Mouse (Mus musculus) embryonic fibroblast, embryonic 13.5 days (primary cell): ENCODE measurements around the gene Camta1.

ENCODE experiments used
- CTCF ChIP-seq: IDR thresholded peaks from 2 replicates; pipeline ENCODE4 v1.5.1; 2011; ENCODE audit warnings: mild to moderate bottlenecking, control low read depth, low read length, moderate library complexity, borderline replicate concordance; ENCODE audit not compliant: insufficient read depth
- POLR2A ChIP-seq: IDR thresholded peaks from 2 replicates; pipeline ENCODE4 v1.6.1; 2011; ENCODE audit warnings: low read depth, mild to moderate bottlenecking, control low read depth, low read length, moderate library complexity

DNA sequence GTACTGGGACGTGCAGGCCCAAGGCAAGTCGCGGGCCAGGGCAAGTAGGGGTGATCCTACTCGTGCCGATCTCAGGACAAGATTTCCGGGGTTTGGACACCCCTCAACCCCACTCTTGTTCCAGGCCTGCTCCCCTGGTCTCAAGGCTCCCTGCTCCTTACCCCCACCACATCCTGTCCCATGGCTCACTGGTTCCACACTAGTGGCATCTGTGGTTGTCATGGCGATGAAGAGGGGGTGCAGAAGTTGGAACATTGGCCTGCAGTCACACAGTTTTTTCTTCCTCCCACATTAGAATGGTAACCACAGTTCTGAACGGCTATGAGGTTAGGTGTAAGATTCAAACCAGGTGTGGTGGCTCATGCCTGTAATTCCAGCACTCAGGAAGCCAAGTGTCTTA lies 940.5 kb downstream of the Camta1 start:
- TF ChIP-seq CTCF (no peak), POLR2A (no peak)
